Mouse (Mus musculus) bone marrow, adult 2 months (tissue): ENCODE measurements at regions not wholly inside any gene's neighbourhood (a gene's known extent, or its start where the extent isn't known, plus 50 kb on each side); places are given as distances from the start of the nearest gene placed in this dataset.
A peak's percentile ranks its signal among the peaks of the same experiment; 100 is the strongest.

Source experiments
- H3K27ac ChIP-seq: fragments of 200-500 bp; 2 replicates; pipeline ENCODE4 v1.5.1; 2012; ENCODE audit warnings: low read depth, mild to moderate bottlenecking, control low read depth, inconsistent platforms, low read length; ENCODE audit not compliant: control insufficient read depth, poor library complexity, insufficient read depth
- H3K4me1 ChIP-seq: fragments of 200-500 bp; 2 replicates; pipeline ENCODE4 v1.6.1; 2011; ENCODE audit warnings: low read length; ENCODE audit not compliant: control insufficient read depth, insufficient read depth
- H3K4me3 ChIP-seq: fragments of 200-500 bp; replicated peaks from 2 replicates; pipeline ENCODE3; 2011; ENCODE audit warnings: mild to moderate bottlenecking, low read depth, low read length, control low read depth; ENCODE audit not compliant: control insufficient read depth
- CTCF ChIP-seq: fragments of 200-500 bp; IDR thresholded peaks from 2 replicates; pipeline ENCODE4 v1.5.1; 2011; ENCODE audit warnings: low read length, control low read depth; ENCODE audit not compliant: control insufficient read depth, insufficient read depth
- POLR2A ChIP-seq: fragments of 200-500 bp; IDR thresholded peaks from 2 replicates; pipeline ENCODE4 v1.6.1; 2011; ENCODE audit warnings: low read depth, mild to moderate bottlenecking, control low read depth, low read length, borderline replicate concordance; ENCODE audit not compliant: control insufficient read depth
- WGBS: fragments of 180-500 bp; shearing (Covaris S2); methylation state at CpG from one replicate; pipeline ENCODE4 v1.1.7; 2018; 5-methylcytosine and 5-hydroxymethylcytosine counted together

GRCm38 (mm10) chr19:56061882-56062540, 224.9 kb upstream of the Habp2 start:
- 52% methylated on average over 10 of the region's 10 CpGs for WGBS
- no peak overlapping the region for H3K27ac ChIP-seq
- H3K4me3 ChIP-seq, result no peak overlapping the region
- TF ChIP-seq CTCF (no peak), POLR2A (no peak)
- H3K4me1 ChIP-seq, result no peaks in the 10 kb centered on the region; the same call in 1 of the 2 replicates

- WGBS, result 72% methylated on average over 5 of the region's 5 CpGs
- Histone ChIP-seq H3K27ac (no peak overlapping the region), H3K4me3 (no peak overlapping the region), H3K4me1 (no peaks in the 10 kb centered on the region; the same call in 1 of the 2 replicates)
- TF ChIP-seq CTCF (no peak), POLR2A (no peak)
Observed at GRCm38 (mm10) chr19:56063099-56063498, 223.8 kb upstream of the Habp2 start.

- Histone ChIP-seq H3K4me3 (no peak overlapping the region), H3K27ac (no peak overlapping the region), H3K4me1 (no peaks in the 10 kb centered on the region; the same call in 1 of the 2 replicates)
- 70% methylated on average over 6 of the region's 6 CpGs for WGBS
- TF ChIP-seq POLR2A (no peak), CTCF (no peak)
Observed at GRCm38 (mm10) chr19:56065730-56066129, 221.2 kb upstream of the Habp2 start.

GRCm38 (mm10) chr19:56068165-56068564, 218.8 kb upstream of the Habp2 start:
- WGBS, result 6% methylated on average over 8 of the region's 8 CpGs
- TF ChIP-seq POLR2A (no peak), CTCF (no peak)

GRCm38 (mm10) chr19:56068854-56069253, 218.1 kb upstream of the Habp2 start:
- no peak overlapping the region for H3K27ac ChIP-seq
- no peak for TF ChIP-seq POLR2A
- TF ChIP-seq CTCF, result no peak
- peak overlapping the region; percentile 58 for H3K4me3 ChIP-seq
- no peaks in the 10 kb centered on the region; the same call in 1 of the 2 replicates for H3K4me1 ChIP-seq
- WGBS, result 3% methylated on average over 12 of the region's 12 CpGs

More at GRCm38 (mm10) chr19:56068165-56068564, 218.8 kb upstream of the Habp2 start:
- Histone ChIP-seq H3K4me3 (no peak overlapping the region), H3K4me1 (no peaks in the 10 kb centered on the region; the same call in 1 of the 2 replicates), H3K27ac (no peak overlapping the region)

- Histone ChIP-seq H3K4me3 (no peak overlapping the region), H3K4me1 (no peaks in the 10 kb centered on the region; the same call in 1 of the 2 replicates), H3K27ac (no peak overlapping the region)
- no peak for TF ChIP-seq CTCF
- TF ChIP-seq POLR2A, result no peak
- 42% methylated on average over 10 of the region's 10 CpGs for WGBS
Observed at GRCm38 (mm10) chr19:56069266-56069665, 217.7 kb upstream of the Habp2 start.

GRCm38 (mm10) chr19:56071340-56071739, 215.6 kb upstream of the Habp2 start:
- no peaks in the 10 kb centered on the region; the same call in 1 of the 2 replicates for H3K4me1 ChIP-seq
- no peak for TF ChIP-seq CTCF
- WGBS, result 56% methylated on average over 4 of the region's 4 CpGs

GRCm38 (mm10) chr19:56076128-56076527, 210.8 kb upstream of the Habp2 start:
- WGBS, result 87% methylated on average over 8 of the region's 8 CpGs
- Histone ChIP-seq H3K4me1 (no peaks in the 10 kb centered on the region), H3K27ac (no peak overlapping the region), H3K4me3 (no peak overlapping the region)
- no peak for TF ChIP-seq CTCF
- TF ChIP-seq POLR2A, result no peak

More at GRCm38 (mm10) chr19:56071340-56071739, 215.6 kb upstream of the Habp2 start:
- Histone ChIP-seq H3K4me3 (no peak overlapping the region), H3K27ac (no peak overlapping the region)

GRCm38 (mm10) chr19:56077491-56077890, 209.4 kb upstream of the Habp2 start:
- 78% methylated on average over 8 of the region's 8 CpGs for WGBS
- H3K27ac ChIP-seq, result no peak overlapping the region
- TF ChIP-seq POLR2A (no peak), CTCF (no peak)
- H3K4me3 ChIP-seq, result no peak overlapping the region
- H3K4me1 ChIP-seq, result no peaks in the 10 kb centered on the region
